Mouse (Mus musculus) midbrain, postnatal 0 days (tissue): ENCODE data around the gene P2rx3. TPM values are rescaled to one million over a fixed set of nuclear protein-coding genes. Genes with fewer than 3 reads are reported as not detected.

Source experiments
- ATAC-seq: fragments of 200-750 bp; cut with Nextera tagmentation; 2 replicates; pipeline ENCODE4 v1.8.0; 2017; ENCODE audit warnings: moderate number of reproducible peaks, mild to moderate bottlenecking, moderate TSS enrichment, moderate library complexity; ENCODE audit not compliant: low FRiP score
- DNase-seq: peaks from one replicate; pipeline ENCODE4 v3.0.0-alpha.2; 2015; ENCODE audit warnings: low spot score
- H3K27ac ChIP-seq: fragments of 300-500 bp; sonication (generic); 2 replicates; pipeline ENCODE4 v1.5.1; 2014; ENCODE audit warnings: low read depth, mild to moderate bottlenecking, low read length, mixed read lengths
- H3K27me3 ChIP-seq: fragments of 300-500 bp; sonication (generic); 2 replicates; pipeline ENCODE4 v1.6.1; 2014; ENCODE audit warnings: low read length, control low read depth, mixed read lengths; ENCODE audit not compliant: insufficient read depth
- H3K36me3 ChIP-seq: fragments of 300-500 bp; sonication (generic); 2 replicates; pipeline ENCODE4 v1.6.1; 2014; ENCODE audit warnings: low read length, control low read depth, mixed read lengths; ENCODE audit not compliant: insufficient read depth
- H3K4me1 ChIP-seq: fragments of 300-500 bp; sonication (generic); 2 replicates; pipeline ENCODE4 v1.6.1; 2014; ENCODE audit warnings: mild to moderate bottlenecking, control low read depth, antibody characterized with exemption, low read length, mixed read lengths; ENCODE audit not compliant: insufficient read depth
- H3K4me2 ChIP-seq: fragments of 300-500 bp; sonication (generic); 2 replicates; pipeline ENCODE4 v1.6.1; 2014; ENCODE audit warnings: low read depth, mild to moderate bottlenecking, low read length, mixed read lengths; ENCODE audit not compliant: poor library complexity, severe bottlenecking
- H3K4me3 ChIP-seq: fragments of 300-500 bp; sonication (generic); 2 replicates; pipeline ENCODE4 v1.5.1; 2014; ENCODE audit warnings: low read depth, mild to moderate bottlenecking, low read length, moderate library complexity
- H3K9ac ChIP-seq: fragments of 300-500 bp; sonication (generic); replicated peaks from 2 replicates; pipeline ENCODE4 v1.6.1; 2014; ENCODE audit warnings: mild to moderate bottlenecking, low read length, moderate library complexity, mixed read lengths; ENCODE audit not compliant: poor library complexity, severe bottlenecking
- H3K9me3 ChIP-seq: fragments of 300-500 bp; sonication (generic); 2 replicates; pipeline ENCODE4 v1.6.1; 2016; ENCODE audit warnings: low read length, control low read depth
- CTCF ChIP-seq: IDR thresholded peaks from 2 replicates; pipeline ENCODE4 v1.5.1; 2016; ENCODE audit warnings: antibody characterized with exemption, mild to moderate bottlenecking
- WGBS: fragments of 180-500 bp; shearing (Covaris S2); extraction: QIAGEN DNeasy Blood & Tissue Kit; methylation state at CpG from one replicate; pipeline ENCODE4 v1.1.7; 2014; 5-methylcytosine and 5-hydroxymethylcytosine counted together
- polyA plus RNA-seq: library from polyadenylated mRNA; unstranded; fragments of >200 nt; fragmentation: Nextera tagmentation; extraction: Ambion mirVana; gene quantifications from 2 replicates; pipeline ENCODE4 v1.2.1, GENCODE M21; 2015
- total RNA-seq: library from RNA; depleted of rRNA; stranded (reverse); fragments of >200 nt; gene quantifications from 2 replicates; pipeline ENCODE4 v1.2.3, GENCODE M21; 2014

Gene P2rx3
- total and polyA plus RNA-seq, 2 experiments from 2014 or later = 0.88 to 2.7 TPM

DNA sequence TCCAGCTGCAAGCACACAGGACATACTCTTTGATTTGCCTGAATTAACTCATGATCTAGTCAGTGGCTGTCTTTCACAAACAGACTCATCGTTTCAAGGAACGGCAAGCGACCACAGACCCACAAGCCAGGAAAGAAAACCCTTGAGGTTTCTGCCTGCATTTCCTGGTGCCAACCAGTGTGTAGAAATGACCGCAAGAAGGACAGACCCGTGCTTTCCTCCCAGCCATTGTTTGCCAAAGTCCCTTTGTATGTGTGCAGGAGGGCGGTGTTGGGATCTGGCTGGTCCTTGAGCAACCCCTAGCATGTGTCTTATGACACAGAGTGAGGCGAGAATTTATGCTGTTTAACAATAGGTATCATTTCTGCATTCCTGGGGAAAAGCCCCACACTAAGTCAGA is 3.1 kb downstream of the P2rx3 start:
- no peaks in the 10 kb centered on the region for H3K27me3 ChIP-seq
- no peak overlapping the region for H3K27ac ChIP-seq
- DNase-seq = no peak
- TF ChIP-seq CTCF = no peak
- no peak for ATAC-seq
- no peaks in the 10 kb centered on the region for H3K36me3 ChIP-seq
- H3K9me3 ChIP-seq = no peaks in the 10 kb centered on the region
- peaks cover 4% of the 10 kb centered on the region; the same call in 1 of the 2 replicates for H3K4me1 ChIP-seq
- no peak overlapping the region for H3K9ac ChIP-seq
- WGBS = 88% methylated on average over 7 of the region's 7 CpGs
- H3K4me2 ChIP-seq = no peak overlapping the region
- no peak overlapping the region for H3K4me3 ChIP-seq

DNA sequence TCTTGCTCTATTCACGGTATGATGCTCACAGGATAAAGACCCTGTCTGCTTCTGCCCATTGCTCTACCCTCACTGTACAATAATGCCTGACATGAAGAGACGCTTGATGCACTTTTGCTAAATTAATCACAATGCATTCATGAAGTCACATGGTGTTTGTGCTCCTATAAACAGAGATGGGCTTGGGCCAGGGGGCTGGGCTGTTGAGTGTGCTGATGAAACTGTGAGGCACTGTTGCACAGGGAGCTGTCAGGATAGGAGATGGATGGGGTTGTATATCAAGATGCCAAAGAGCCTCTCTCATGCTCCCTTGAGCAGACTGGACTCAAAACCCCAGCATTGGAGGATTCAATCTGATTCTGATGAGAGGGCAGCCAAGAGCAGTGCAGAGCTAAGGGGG is 4.1 kb downstream of the P2rx3 start:
- ATAC-seq (no peak), DNase-seq (no peak)
- 85% methylated on average over 2 of the region's 2 CpGs for WGBS
- Histone ChIP-seq H3K4me2 (no peak overlapping the region), H3K4me1 (peaks cover 2% of the 10 kb centered on the region; the same call in 1 of the 2 replicates), H3K27me3 (no peaks in the 10 kb centered on the region), H3K9me3 (no peaks in the 10 kb centered on the region), H3K9ac (no peak overlapping the region), H3K36me3 (no peaks in the 10 kb centered on the region), H3K4me3 (no peak overlapping the region), H3K27ac (no peak overlapping the region)
- no peak for TF ChIP-seq CTCF

DNA sequence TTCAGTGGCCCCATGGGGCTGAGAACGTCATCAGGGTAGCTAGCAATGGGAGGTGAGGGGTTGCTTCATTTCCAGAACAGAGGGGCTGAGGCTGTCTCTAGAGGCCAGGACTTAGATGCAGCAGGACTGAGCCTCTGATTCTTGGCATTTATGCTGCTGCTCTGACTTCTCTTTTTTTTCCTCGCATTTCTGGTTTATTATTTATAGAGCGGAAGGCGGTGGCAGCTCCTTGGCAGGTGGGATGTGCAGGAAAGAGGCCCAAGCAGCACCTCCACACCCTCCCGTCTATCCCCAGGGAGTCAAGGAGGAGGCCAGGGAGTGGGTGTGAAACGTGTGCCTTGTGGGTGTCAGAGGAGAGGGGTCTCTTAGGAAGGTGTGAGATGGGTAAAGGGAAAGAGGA is 6.3 kb downstream of the P2rx3 start:
- Histone ChIP-seq H3K9me3 (no peaks in the 10 kb centered on the region), H3K4me3 (no peak overlapping the region), H3K4me1 (no peaks in the 10 kb centered on the region), H3K4me2 (no peak overlapping the region), H3K27ac (no peak overlapping the region), H3K36me3 (no peaks in the 10 kb centered on the region), H3K27me3 (no peaks in the 10 kb centered on the region), H3K9ac (no peak overlapping the region)
- TF ChIP-seq CTCF = no peak
- DNase-seq = no peak
- ATAC-seq = no peak
- WGBS = 68% methylated on average over 6 of the region's 6 CpGs

DNA sequence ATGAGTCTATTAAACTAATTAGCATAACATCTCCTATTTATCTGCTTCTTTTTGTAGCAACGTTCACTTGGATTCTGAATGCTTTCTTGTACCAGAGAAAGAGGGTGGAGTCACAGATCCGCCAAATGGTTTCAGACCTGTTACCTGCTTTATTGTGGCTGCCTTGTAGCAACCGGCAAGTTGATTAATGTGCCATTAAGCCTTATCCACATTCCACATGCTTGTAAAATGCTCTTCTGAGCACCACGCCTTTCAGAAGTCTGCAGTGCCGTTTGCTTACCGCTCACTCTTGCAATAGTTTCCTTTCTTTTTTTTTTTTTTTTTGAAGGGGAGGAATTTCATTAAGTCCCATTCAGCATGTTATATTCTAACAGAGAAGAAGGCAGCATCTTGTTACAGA is 7.4 kb downstream of the P2rx3 start:
- Histone ChIP-seq H3K4me1 (no peaks in the 10 kb centered on the region), H3K9ac (no peak overlapping the region), H3K9me3 (no peaks in the 10 kb centered on the region), H3K27me3 (no peaks in the 10 kb centered on the region), H3K27ac (no peak overlapping the region), H3K4me3 (no peak overlapping the region), H3K36me3 (no peaks in the 10 kb centered on the region), H3K4me2 (no peak overlapping the region)
- no peak for DNase-seq
- no peak for ATAC-seq
- no peak for TF ChIP-seq CTCF
- 63% methylated on average over 6 of the region's 6 CpGs for WGBS

DNA sequence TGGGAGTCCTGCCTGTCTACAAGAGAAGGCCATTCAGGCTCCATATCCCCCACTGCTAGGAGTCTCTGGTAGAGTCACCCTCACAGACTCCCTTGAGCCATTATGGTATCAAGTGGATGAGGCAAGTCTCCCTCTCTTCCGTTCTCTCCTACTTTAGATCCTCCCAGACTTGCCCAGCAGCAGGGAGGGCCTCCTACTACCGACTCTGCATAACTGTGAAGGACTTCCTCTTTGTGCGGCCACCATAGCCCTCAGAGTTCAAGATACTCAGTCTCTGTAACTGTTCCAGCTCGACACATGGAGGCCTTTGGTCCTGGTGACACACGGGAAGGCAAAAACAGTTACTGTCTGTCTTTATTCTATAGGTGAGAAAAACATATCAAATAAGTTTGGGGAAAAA is 10.0 kb downstream of the P2rx3 start:
- Histone ChIP-seq H3K27ac (no peak overlapping the region), H3K36me3 (no peaks in the 10 kb centered on the region), H3K27me3 (no peaks in the 10 kb centered on the region), H3K4me1 (no peaks in the 10 kb centered on the region), H3K4me3 (no peak overlapping the region), H3K9ac (no peak overlapping the region), H3K9me3 (no peaks in the 10 kb centered on the region), H3K4me2 (no peak overlapping the region)
- WGBS = 79% methylated on average over 5 of the region's 5 CpGs
- ATAC-seq (no peak), DNase-seq (no peak)
- no peak for TF ChIP-seq CTCF

DNA sequence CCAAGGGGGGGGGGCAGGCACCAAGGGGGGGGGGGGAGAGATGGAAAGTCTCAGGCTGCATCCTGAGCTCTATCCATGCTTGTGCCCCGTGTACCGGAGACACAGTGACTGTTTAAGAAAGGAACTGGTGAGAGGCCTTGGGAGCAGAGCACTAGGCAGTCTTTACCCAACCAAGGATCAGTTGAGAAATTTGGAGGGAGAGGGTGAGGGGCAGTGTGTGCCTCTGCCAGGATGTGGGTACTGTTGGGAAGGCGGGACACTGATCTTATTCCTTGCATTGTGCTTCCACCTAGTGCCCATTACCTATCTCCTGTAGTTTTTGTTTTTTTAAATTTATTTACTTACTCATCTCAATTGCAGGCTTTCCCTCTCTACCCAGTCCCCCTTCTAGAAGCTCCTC is 11.1 kb downstream of the P2rx3 start:
- H3K27me3 ChIP-seq = no peaks in the 10 kb centered on the region
- no peak overlapping the region for H3K4me2 ChIP-seq
- no peaks in the 10 kb centered on the region for H3K9me3 ChIP-seq
- no peaks in the 10 kb centered on the region for H3K4me1 ChIP-seq
- ATAC-seq = no peak
- H3K27ac ChIP-seq = no peak overlapping the region
- TF ChIP-seq CTCF = no peak
- H3K36me3 ChIP-seq = no peaks in the 10 kb centered on the region
- WGBS = 80% methylated on average over 3 of the region's 3 CpGs
- no peak overlapping the region for H3K4me3 ChIP-seq
- no peak overlapping the region for H3K9ac ChIP-seq
- DNase-seq = no peak
